Mouse (Mus musculus) CH12.LX (cell line): ENCODE measurements around the gene Rreb1. TPM values are rescaled to one million over a fixed set of nuclear protein-coding genes. Genes with fewer than 3 reads are reported as not detected.
A peak's percentile ranks its signal among the peaks of the same experiment; 100 is the strongest.

ENCODE experiments used
- DNase-seq: peaks from one replicate; pipeline ENCODE4 v3.0.0-alpha.2; 2013; ENCODE audit errors: extremely low read depth
- H3K27ac ChIP-seq: 2 replicates; pipeline ENCODE4 v1.5.1; 2012; ENCODE audit warnings: low read depth, mild to moderate bottlenecking, control low read depth, moderate library complexity; ENCODE audit not compliant: insufficient read depth
- H3K27me3 ChIP-seq: replicated peaks from 2 replicates; pipeline ENCODE3; 2012; ENCODE audit warnings: inconsistent platforms
- H3K36me3 ChIP-seq, 2 experiments: replicated peaks in 1 of 2; 2 replicates each; pipeline versions ENCODE3 to v1.6.1; 2012; ENCODE audit warnings: inconsistent platforms in 1 of 2, low read length in 1 of 2, mild to moderate bottlenecking in 1 of 2, mixed read lengths in 1 of 2, moderate library complexity in 1 of 2; ENCODE audit not compliant: control insufficient read depth in 1 of 2, insufficient read depth in 1 of 2
- H3K4me1 ChIP-seq, 2 experiments: 2 replicates each; pipeline ENCODE4 v1.6.1; 2012; ENCODE audit warnings: inconsistent platforms in 1 of 2, moderate library complexity in 1 of 2; ENCODE audit not compliant: insufficient read depth in 2 of 2, control insufficient read depth in 1 of 2
- H3K4me2 ChIP-seq: 2 replicates; pipeline ENCODE4 v1.6.1; 2012; ENCODE audit warnings: low read depth, mild to moderate bottlenecking, control low read depth; ENCODE audit not compliant: poor library complexity, insufficient read depth, severe bottlenecking
- H3K4me3 ChIP-seq, 3 experiments: fragments of 150-350 bp in 1 of 3; sonication (generic) in 1 of 3; replicated peaks in 1 of 3; 2 replicates each; pipeline versions ENCODE3 to v1.5.1; 2011 to 2012; ENCODE audit warnings: low read depth in 2 of 3, low read length in 2 of 3, mild to moderate bottlenecking in 2 of 3, moderate library complexity in 2 of 3, control low read depth in 1 of 3, improper control_type of control experiment in 1 of 3, inconsistent platforms in 1 of 3, mixed read lengths in 1 of 3; ENCODE audit not compliant: poor library complexity in 1 of 3
- H3K79me2 ChIP-seq: replicated peaks from 2 replicates; pipeline ENCODE4 v1.6.1; 2012; ENCODE audit warnings: mild to moderate bottlenecking, moderate library complexity; ENCODE audit not compliant: control insufficient read depth, poor library complexity, insufficient read depth, severe bottlenecking; ENCODE audit errors: extremely low read depth
- H3K9ac ChIP-seq: 2 replicates; pipeline ENCODE4 v1.6.1; 2012; ENCODE audit warnings: low read depth, mild to moderate bottlenecking, control low read depth, moderate library complexity; ENCODE audit not compliant: insufficient read depth
- H3K9me3 ChIP-seq: replicated peaks from 2 replicates; pipeline ENCODE3; 2012; ENCODE audit warnings: low read length, inconsistent platforms, mixed read lengths
- BHLHE40 ChIP-seq: IDR thresholded peaks from 2 replicates; pipeline ENCODE4 v1.6.1; 2011; ENCODE audit warnings: mild to moderate bottlenecking, low read depth, low read length, improper control_type of control experiment
- CHD1 ChIP-seq: IDR thresholded peaks from 2 replicates; pipeline ENCODE4 v1.6.1; 2012; ENCODE audit warnings: low read depth, low read length, improper control_type of control experiment, inconsistent platforms
- CHD2 ChIP-seq: IDR thresholded peaks from 2 replicates; pipeline ENCODE4 v1.6.1; 2011; ENCODE audit warnings: low read length, improper control_type of control experiment
- EP300 ChIP-seq: IDR thresholded peaks from 2 replicates; pipeline ENCODE4 v1.6.1; 2011; ENCODE audit warnings: low read length, improper control_type of control experiment
- HCFC1 ChIP-seq: IDR thresholded peaks from 2 replicates; pipeline ENCODE4 v1.6.1; 2012; ENCODE audit warnings: low read depth, mild to moderate bottlenecking, inconsistent platforms, low read length, improper control_type of control experiment
- IRF4 ChIP-seq: IDR thresholded peaks from 2 replicates; pipeline ENCODE4 v1.6.1; 2014; ENCODE audit warnings: low read depth, mild to moderate bottlenecking, inconsistent platforms, low read length, improper control_type of control experiment
- JUN ChIP-seq: IDR thresholded peaks from 2 replicates; pipeline ENCODE4 v1.6.1; 2011; ENCODE audit warnings: low read depth, mild to moderate bottlenecking, low read length, improper control_type of control experiment, moderate library complexity; ENCODE audit not compliant: insufficient read depth
- KAT2A ChIP-seq: IDR thresholded peaks from 2 replicates; pipeline ENCODE4 v1.6.1; 2012; ENCODE audit warnings: low read length, improper control_type of control experiment, inconsistent platforms; ENCODE audit not compliant: insufficient replicate concordance
- MAX ChIP-seq: IDR thresholded peaks from 2 replicates; pipeline ENCODE4 v1.6.1; 2011; ENCODE audit warnings: low read length, improper control_type of control experiment
- MAZ ChIP-seq: IDR thresholded peaks from 2 replicates; pipeline ENCODE4 v1.6.1; 2012; ENCODE audit warnings: low read depth, mild to moderate bottlenecking, inconsistent platforms, low read length, improper control_type of control experiment, moderate library complexity
- MEF2A ChIP-seq: IDR thresholded peaks from 2 replicates; pipeline ENCODE4 v1.6.1; 2014; ENCODE audit warnings: low read depth, mild to moderate bottlenecking, inconsistent platforms, low read length, improper control_type of control experiment, borderline replicate concordance
- MXI1 ChIP-seq: IDR thresholded peaks from 2 replicates; pipeline ENCODE4 v1.6.1; 2011; ENCODE audit warnings: mild to moderate bottlenecking, low read depth, low read length, improper control_type of control experiment
- MYC ChIP-seq: IDR thresholded peaks from 2 replicates; pipeline ENCODE4 v1.6.1; 2011; ENCODE audit warnings: low read depth, mild to moderate bottlenecking, improper control_type of control experiment, low read length
- NELFE ChIP-seq: IDR thresholded peaks from 2 replicates; pipeline ENCODE4 v1.6.1; 2011; ENCODE audit warnings: low read depth, low read length, improper control_type of control experiment
- NRF1 ChIP-seq: IDR thresholded peaks from 2 replicates; pipeline ENCODE4 v1.6.1; 2014; ENCODE audit warnings: low read depth, mild to moderate bottlenecking, inconsistent platforms, low read length, improper control_type of control experiment, moderate library complexity
- PAX5 ChIP-seq: IDR thresholded peaks from 2 replicates; pipeline ENCODE4 v1.6.1; 2012; ENCODE audit warnings: low read length, inconsistent platforms, mixed read lengths
- POLR2A ChIP-seq: IDR thresholded peaks from 2 replicates; pipeline ENCODE4 v1.6.1; 2011; ENCODE audit warnings: low read depth, mild to moderate bottlenecking, improper control_type of control experiment, low read length
- POLR2AphosphoS2 ChIP-seq: IDR thresholded peaks from 2 replicates; pipeline ENCODE4 v1.6.1; 2011; ENCODE audit warnings: low read depth, low read length, improper control_type of control experiment
- RAD21 ChIP-seq: IDR thresholded peaks from 2 replicates; pipeline ENCODE4 v1.6.1; 2011; ENCODE audit warnings: low read depth, mild to moderate bottlenecking, low read length, improper control_type of control experiment, moderate library complexity
- SIN3A ChIP-seq: IDR thresholded peaks from 2 replicates; pipeline ENCODE4 v1.6.1; 2012; ENCODE audit warnings: low read length, improper control_type of control experiment, inconsistent platforms
- SMC3 ChIP-seq: IDR thresholded peaks from 2 replicates; pipeline ENCODE4 v1.6.1; 2011; ENCODE audit warnings: low read depth, low read length, improper control_type of control experiment
- TBP ChIP-seq: conservative IDR thresholded peaks from 2 replicates; pipeline ENCODE4 v1.6.1; 2011; ENCODE audit warnings: low read depth, low read length, improper control_type of control experiment
- TCF12 ChIP-seq: IDR thresholded peaks from 2 replicates; pipeline ENCODE4 v1.6.1; 2014; ENCODE audit warnings: low read depth, mild to moderate bottlenecking, inconsistent platforms, low read length, improper control_type of control experiment
- USF1 ChIP-seq: IDR thresholded peaks from 2 replicates; pipeline ENCODE4 v1.6.1; 2014; ENCODE audit warnings: low read depth, mild to moderate bottlenecking, inconsistent platforms, low read length, improper control_type of control experiment
- USF2 ChIP-seq: conservative IDR thresholded peaks from 2 replicates; pipeline ENCODE4 v1.6.1; 2011; ENCODE audit warnings: low read depth, low read length, improper control_type of control experiment
- ZKSCAN1 ChIP-seq: IDR thresholded peaks from 2 replicates; pipeline ENCODE4 v1.6.1; 2012; ENCODE audit warnings: low read depth, inconsistent platforms, low read length, improper control_type of control experiment, borderline replicate concordance
- ZMIZ1 ChIP-seq: IDR thresholded peaks from 2 replicates; pipeline ENCODE4 v1.6.1; 2012; ENCODE audit warnings: low read depth, mild to moderate bottlenecking, inconsistent platforms, low read length, improper control_type of control experiment
- dilution Hi-C: fragments of 300-500 bp; cut with MboI; formaldehyde crosslinking; loops from 2 replicates; pipeline ENCODE4 v1.14.3; 2020; ENCODE audit warnings: low sequenced_read_pairs; ENCODE audit not compliant: extremely low pct_unique_long_range_greater_than_20kb, extremely low pct_ligation_motif_present
- in situ Hi-C: fragments of 300-500 bp; cut with MboI; formaldehyde crosslinking; loops from 3 replicates; pipeline ENCODE4 v1.14.3; 2019; ENCODE audit warnings: low sequenced_read_pairs, low pct_ligation_motif_present, low pct_unique_long_range_greater_than_20kb, mixed read lengths
- polyA plus RNA-seq: library from polyadenylated mRNA; unstranded; fragments of >175 nt; gene quantifications from 2 replicates; pipeline ENCODE4 v1.2.1, GENCODE M21; 2012; ENCODE audit warnings: low read depth; ENCODE audit not compliant: insufficient read length
- total RNA-seq, 2 experiments: library from RNA; depleted of rRNA; stranded (reverse); fragments of 300-350 nt in 1 of 2; fragments of >200 nt in 1 of 2; gene quantifications; 2 replicates each; pipeline ENCODE4 v1.2.3; 2012 to 2014

The Rreb1 gene
- total and polyA plus RNA-seq, 3 experiments: 1.0 to 10.2 (median 5.3) TPM

DNA sequence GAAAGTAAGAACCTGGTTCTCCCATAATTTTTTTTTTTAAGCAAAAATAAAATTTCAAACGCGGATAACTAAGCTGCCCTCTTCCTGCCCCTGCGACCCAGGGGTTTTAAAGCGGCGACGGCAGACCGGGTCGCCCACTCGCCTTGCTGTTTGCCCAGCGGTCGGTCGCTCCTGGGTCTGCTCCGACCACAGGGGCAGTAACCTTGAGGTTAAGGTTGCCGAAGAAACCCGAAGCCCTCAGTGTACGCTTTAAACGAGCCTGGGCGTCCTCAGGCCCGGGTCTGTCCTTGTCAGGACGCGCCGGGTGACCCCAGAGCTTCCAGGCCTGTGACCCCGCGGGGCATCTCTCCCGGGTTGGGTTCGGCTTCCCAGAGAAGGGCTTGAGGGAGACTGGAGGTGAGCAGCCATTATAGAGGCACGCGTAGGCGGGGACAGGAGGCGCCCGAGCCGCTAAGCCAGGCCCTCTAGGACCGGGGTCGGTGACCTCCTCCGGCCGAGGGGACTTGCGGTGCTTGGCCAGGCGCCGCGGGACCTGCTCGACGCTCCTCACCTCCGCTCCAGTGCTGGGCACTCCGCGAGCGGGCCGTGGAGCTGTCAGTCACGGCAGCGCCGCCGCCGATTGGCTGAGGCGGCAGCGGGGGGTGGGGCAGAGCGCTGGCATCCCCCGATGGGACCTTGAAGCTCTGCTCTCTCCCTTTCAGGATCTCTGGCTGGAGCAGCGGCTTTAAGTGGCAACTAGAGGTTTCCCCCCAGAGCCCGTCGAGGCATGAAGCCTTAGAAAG, 79.3 kb downstream of the Rreb1 start:
- in situ Hi-C loops (no loop called here), dilution Hi-C loops (no loop called here)
- H3K4me3 ChIP-seq: peak overlapping the region; percentile 54 to 64 (median 59)
- H3K27me3 ChIP-seq: no peaks in the 10 kb centered on the region
- no peaks in the 10 kb centered on the region for H3K9me3 ChIP-seq
- peak overlapping the region; percentile 76 for H3K27ac ChIP-seq
- peak overlapping the region; percentile 84 for H3K9ac ChIP-seq
- H3K4me2 ChIP-seq: peak overlapping the region; percentile 88
- peaks cover 58% of the 10 kb centered on the region for H3K79me2 ChIP-seq
- TF ChIP-seq JUN: no peak
- TF ChIP-seq IRF4: peak; percentile 8; the same call in 1 of the 2 replicates
- TF ChIP-seq TCF12: no peak; the same call in 1 of the 2 replicates
- no peak; the same call in 1 of the 2 replicates for TF ChIP-seq MEF2A
- TF ChIP-seq POLR2A: peak; percentile 69; the same call in 1 of the 2 replicates
- no peak for TF ChIP-seq CHD1
- peak; percentile 65 for TF ChIP-seq ZMIZ1
- TF ChIP-seq HCFC1: peak; percentile 25; the same call in 1 of the 2 replicates
- peak; percentile 79 for TF ChIP-seq CHD2
- TF ChIP-seq SIN3A: peak; percentile 69; the same call in 1 of the 2 replicates
- TF ChIP-seq NRF1: peak; percentile 30; the same call in 1 of the 2 replicates
- TF ChIP-seq RAD21: no peak
- TF ChIP-seq KAT2A: 0 out of 2 replicates have a peak, but pooled peaks have one; percentile 28
- TF ChIP-seq MAZ: 0 out of 2 replicates have a peak, but pooled peaks have one; percentile 23
- no peak for TF ChIP-seq ZKSCAN1
- TF ChIP-seq USF2: no peak
- peak; percentile 38; the same call in 1 of the 2 replicates for TF ChIP-seq MAX
- 0 out of 2 replicates have a peak, but pooled peaks have one; percentile 48 for TF ChIP-seq POLR2AphosphoS2
- TF ChIP-seq PAX5: no peak
- TF ChIP-seq MXI1: 0 out of 2 replicates have a peak, but pooled peaks have one; percentile 24
- TF ChIP-seq EP300: no peak
- no peak for TF ChIP-seq SMC3
- peak; percentile 67; the same call in 1 of the 2 replicates for TF ChIP-seq TBP
- TF ChIP-seq NELFE: peak; percentile 38
- TF ChIP-seq USF1: no peak
- no peak; the same call in 1 of the 2 replicates for TF ChIP-seq MYC
- no peak for TF ChIP-seq BHLHE40
- peaks cover 24 to 61% of the 10 kb centered on the region in 2 experiments for H3K4me1 ChIP-seq
- peaks cover 0 to 2% of the 10 kb centered on the region in 2 experiments for H3K36me3 ChIP-seq
- peak; percentile 87 for DNase-seq
